Mouse (Mus musculus): ENCODE data around the gene Tmbim1. TPM values are rescaled to one million over a fixed set of nuclear protein-coding genes. Genes with fewer than 3 reads are reported as not detected.
A peak's percentile ranks its signal among the peaks of the same experiment; 100 is the strongest.

Gene Tmbim1
- polyA plus RNA-seq, 1 experiment from 2014 or later, result 7.5 TPM

DNA sequence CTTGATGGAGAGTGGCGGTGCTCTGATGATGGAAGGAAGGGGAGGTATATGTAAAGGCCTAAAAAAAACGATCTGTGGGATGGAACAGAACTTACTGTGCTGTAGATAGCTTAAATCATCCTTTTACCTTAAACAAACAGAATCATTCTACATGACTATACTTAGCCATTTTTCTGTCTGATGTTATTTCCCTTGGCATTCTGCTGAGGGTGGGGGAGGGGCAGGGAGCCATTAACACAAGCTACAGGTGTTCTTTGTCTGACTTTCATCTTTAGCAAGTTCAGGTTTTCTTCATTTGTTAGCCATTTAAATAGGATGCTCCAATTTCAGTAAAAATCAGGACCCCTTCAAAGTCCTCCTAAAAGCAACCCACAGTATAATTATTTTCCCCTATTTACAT is 59.9 kb downstream of the Tmbim1 start:
- Histone ChIP-seq H3K4me2 (no peak overlapping the region), H3K4me3 (no peak overlapping the region), H3K36me3 (replicated peaks) (peaks cover 13% of the 10 kb centered on the region; the same call in 1 of the 2 replicates), H3K9me3 (no peaks in the 10 kb centered on the region), H3K27me3 (replicated peaks) (no peaks in the 10 kb centered on the region), H3K27ac (no peak overlapping the region), H3K4me1 (peaks cover 10% of the 10 kb centered on the region), H3K9ac (no peak overlapping the region)
- no peak for ATAC-seq (replicated peaks)
- whole genome bisulfite sequencing, result 91% methylated on average over 2 of the region's 2 CpGs

DNA sequence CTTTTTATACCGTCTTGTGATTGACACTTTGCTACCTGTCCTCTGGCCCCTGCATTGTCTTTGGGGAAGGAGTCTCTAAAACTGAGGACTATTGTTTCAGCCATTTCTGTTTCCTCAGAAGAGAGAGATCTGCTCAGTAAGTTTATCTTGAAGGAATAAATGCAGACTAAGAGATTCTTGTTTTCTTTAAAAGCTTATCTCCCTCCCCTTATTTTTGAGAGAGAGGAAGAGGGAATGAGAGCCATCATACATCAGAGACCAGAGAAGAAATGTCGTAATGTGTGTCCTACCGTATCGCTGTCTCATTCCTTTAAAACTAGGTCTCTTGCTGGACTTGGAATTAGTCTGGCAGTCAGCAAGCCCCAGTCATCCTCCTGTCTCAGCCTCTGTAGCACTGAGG is 64.6 kb downstream of the Tmbim1 start:
- no peak for ATAC-seq (replicated peaks)
- WGBS, result 82% methylated on average over 4 of the region's 4 CpGs
- H3K27me3 ChIP-seq (replicated peaks), result no peaks in the 10 kb centered on the region
- H3K9me3 ChIP-seq, result no peaks in the 10 kb centered on the region
- H3K9ac ChIP-seq, result no peak overlapping the region
- H3K4me3 ChIP-seq, result no peak overlapping the region
- H3K4me2 ChIP-seq, result no peak overlapping the region
- H3K4me1 ChIP-seq, result peaks cover 43% of the 10 kb centered on the region
- no peaks in the 10 kb centered on the region for H3K36me3 ChIP-seq (replicated peaks)
- no peak overlapping the region for H3K27ac ChIP-seq

GRCm38 (mm10) chr1:74240311-74240710 is 65.1 kb downstream of the Tmbim1 start:
- H3K4me3 ChIP-seq, result no peak overlapping the region
- no peak overlapping the region for H3K9ac ChIP-seq
- peaks cover 43% of the 10 kb centered on the region for H3K4me1 ChIP-seq
- H3K27me3 ChIP-seq (replicated peaks), result no peaks in the 10 kb centered on the region
- H3K36me3 ChIP-seq (replicated peaks), result no peaks in the 10 kb centered on the region
- H3K27ac ChIP-seq, result no peak overlapping the region
- WGBS, result 77% methylated on average over 6 of the region's 6 CpGs
- no peaks in the 10 kb centered on the region for H3K9me3 ChIP-seq
- H3K4me2 ChIP-seq, result no peak overlapping the region
- no peak for ATAC-seq (replicated peaks)

GRCm38 (mm10) chr1:74239618-74240017 is 65.8 kb downstream of the Tmbim1 start:
- Histone ChIP-seq H3K36me3 (replicated peaks) (no peaks in the 10 kb centered on the region), H3K4me3 (no peak overlapping the region), H3K27ac (no peak overlapping the region), H3K4me1 (peaks cover 43% of the 10 kb centered on the region), H3K9ac (no peak overlapping the region), H3K4me2 (peak overlapping the region; percentile 77; the same call in 1 of the 2 replicates), H3K27me3 (replicated peaks) (no peaks in the 10 kb centered on the region), H3K9me3 (no peaks in the 10 kb centered on the region)
- no peak for ATAC-seq (replicated peaks)
- 64% methylated on average over 11 of the region's 11 CpGs for WGBS

GRCm38 (mm10) chr1:74239162-74239561 is 66.3 kb downstream of the Tmbim1 start:
- H3K4me3 ChIP-seq, result no peak overlapping the region
- no peak for ATAC-seq (replicated peaks)
- H3K36me3 ChIP-seq (replicated peaks), result no peaks in the 10 kb centered on the region
- H3K4me1 ChIP-seq, result peaks cover 41% of the 10 kb centered on the region
- H3K27ac ChIP-seq, result no peak overlapping the region
- no peak overlapping the region for H3K9ac ChIP-seq
- no peaks in the 10 kb centered on the region for H3K9me3 ChIP-seq
- 59% methylated on average over 7 of the region's 7 CpGs for WGBS
- peak overlapping the region; percentile 77; the same call in 1 of the 2 replicates for H3K4me2 ChIP-seq
- H3K27me3 ChIP-seq (replicated peaks), result no peaks in the 10 kb centered on the region

Other genes starting within 250 kb of the Tmbim1 start
- 12.5 and 15.2 TPM in 2 replicates for gene Tns1, start 181.2 kb downstream of the Tmbim1 start, polyA plus RNA-seq (2015; fragmentation: Nextera tagmentation; extraction: Ambion mirVana)
- gene Rufy4, start 180.1 kb downstream of the Tmbim1 start, polyA plus RNA-seq (2015; fragmentation: Nextera tagmentation; extraction: Ambion mirVana), result 0.15 and 0.25 TPM in 2 replicates
- 0.05 TPM in 2 replicates for gene Cxcr2, start 151.6 kb downstream of the Tmbim1 start, polyA plus RNA-seq (2015; fragmentation: Nextera tagmentation; extraction: Ambion mirVana)
- not detected in 2 replicates for gene Cxcr1, start 111.0 kb downstream of the Tmbim1 start, polyA plus RNA-seq (2015; fragmentation: Nextera tagmentation; extraction: Ambion mirVana)
- gene Arpc2, start 69.5 kb downstream of the Tmbim1 start, polyA plus RNA-seq (2015; fragmentation: Nextera tagmentation; extraction: Ambion mirVana), result 396 and 398 TPM in 2 replicates
- 0.15 and 0.17 TPM in 2 replicates for gene Gpbar1, start 27.1 kb downstream of the Tmbim1 start, polyA plus RNA-seq (2015; fragmentation: Nextera tagmentation; extraction: Ambion mirVana)
- gene Aamp, start 20.9 kb downstream of the Tmbim1 start, polyA plus RNA-seq (2015; fragmentation: Nextera tagmentation; extraction: Ambion mirVana), result 217 and 229 TPM in 2 replicates
- gene Pnkd, start 20.7 kb downstream of the Tmbim1 start, polyA plus RNA-seq (2015; fragmentation: Nextera tagmentation; extraction: Ambion mirVana), result 114 and 117 TPM in 2 replicates
- gene Catip, start 56.5 kb upstream of the Tmbim1 start, polyA plus RNA-seq (2015; fragmentation: Nextera tagmentation; extraction: Ambion mirVana), result 0.68 and 1.9 TPM in 2 replicates
- gene Slc11a1, start 69.6 kb upstream of the Tmbim1 start, polyA plus RNA-seq (2015; fragmentation: Nextera tagmentation; extraction: Ambion mirVana), result 2.0 and 3.4 TPM in 2 replicates
- gene Ctdsp1, start 85.9 kb upstream of the Tmbim1 start, polyA plus RNA-seq (2015; fragmentation: Nextera tagmentation; extraction: Ambion mirVana), result 14.3 and 17.4 TPM in 2 replicates
- 0.22 and 0.41 TPM in 2 replicates for gene Vil1, start 103.8 kb upstream of the Tmbim1 start, polyA plus RNA-seq (2015; fragmentation: Nextera tagmentation; extraction: Ambion mirVana)
- gene Cnot9, start 200.4 kb upstream of the Tmbim1 start, polyA plus RNA-seq (2015; fragmentation: Nextera tagmentation; extraction: Ambion mirVana), result 47.6 and 50.4 TPM in 2 replicates
- gene Plcd4, start 237.3 kb upstream of the Tmbim1 start, polyA plus RNA-seq (2015; fragmentation: Nextera tagmentation; extraction: Ambion mirVana), result 5.7 and 5.9 TPM in 2 replicates
- gene Usp37, start 238.7 kb upstream of the Tmbim1 start, polyA plus RNA-seq (2015; fragmentation: Nextera tagmentation; extraction: Ambion mirVana), result 27.4 and 29.3 TPM in 2 replicates